Mouse (Mus musculus) kidney, postnatal 36 days (tissue): Measurements from ENCODE around the gene Rnf44.

Experiments
- DNase-seq, 2 experiments: peaks; one replicate each; pipeline ENCODE4 v3.0.0; 2021 to 2022; ENCODE audit warnings: mixed read lengths in 2 of 2

Rnf44 gene

GRCm38 (mm10) chr13:54693558-54694347 is at the start of gene Rnf44:
TSS of gene Rnf44 (minus strand) at chr13:54693907.
- DNase-seq: peak; percentile 99

GRCm38 (mm10) chr13:54738213-54738601 is 44.5 kb upstream of the Rnf44 start:
- peak in 1 of 2 experiments; percentile 5 for DNase-seq

- DNase-seq: peak in 1 of 2 experiments; percentile 44
Measured at GRCm38 (mm10) chr13:54737488-54738212, 43.9 kb upstream of the Rnf44 start.

GRCm38 (mm10) chr13:54736931-54737330 is 43.2 kb upstream of the Rnf44 start:
- no peak for DNase-seq

- no peak for DNase-seq
Measured at GRCm38 (mm10) chr13:54726131-54726530, 32.4 kb upstream of the Rnf44 start.

GRCm38 (mm10) chr13:54723143-54723542 is 29.4 kb upstream of the Rnf44 start:
- DNase-seq: peak in 1 of 2 experiments; percentile 21

- DNase-seq: peak; percentile 35 to 78
Measured at GRCm38 (mm10) chr13:54716916-54717315, 23.2 kb upstream of the Rnf44 start.

GRCm38 (mm10) chr13:54714996-54715395 is 21.3 kb upstream of the Rnf44 start:
- no peak for DNase-seq

- DNase-seq: no peak
Measured at GRCm38 (mm10) chr13:54714393-54714792, 20.7 kb upstream of the Rnf44 start.

GRCm38 (mm10) chr13:54710866-54711265 is 17.2 kb upstream of the Rnf44 start:
- no peak for DNase-seq

GRCm38 (mm10) chr13:54704890-54705289 is 11.2 kb upstream of the Rnf44 start:
- DNase-seq: no peak

GRCm38 (mm10) chr13:54702507-54702906 is 8.8 kb upstream of the Rnf44 start:
- no peak for DNase-seq

- peak; percentile 81 to 82 for DNase-seq
Measured at GRCm38 (mm10) chr13:54701243-54701642, 7.5 kb upstream of the Rnf44 start, which contains the start of gene Cdhr2. TSS of gene Cdhr2 (plus strand) at chr13:54701461.

GRCm38 (mm10) chr13:54695479-54696230 is 1.9 kb upstream of the Rnf44 start:
- DNase-seq: peak; percentile 23 to 38

- peak; percentile 91 to 92 for DNase-seq
Measured at GRCm38 (mm10) chr13:54694348-54695060, 797 bp upstream of the Rnf44 start.

- no peak for DNase-seq
Measured at GRCm38 (mm10) chr13:54692711-54693557, 773 bp downstream of the Rnf44 start.

- no peak for DNase-seq
Measured at GRCm38 (mm10) chr13:54691737-54692136, 2.0 kb downstream of the Rnf44 start.

GRCm38 (mm10) chr13:54690151-54690740 is 3.5 kb downstream of the Rnf44 start:
- DNase-seq: no peak

GRCm38 (mm10) chr13:54687575-54688424 is 5.9 kb downstream of the Rnf44 start:
- DNase-seq: peak; percentile 98 to 99

GRCm38 (mm10) chr13:54687096-54687495 is 6.6 kb downstream of the Rnf44 start:
- peak; percentile 88 to 89 for DNase-seq
